Mouse (Mus musculus): ENCODE measurements around the gene Rnf216.
"Not testable (repeated sequence)": the region's sequence is repeated elsewhere in the genome, so short reads cannot be mapped to it uniquely, and the experiment has no call there.

Rnf216 gene

GRCm38 (mm10) chr5:143112281-143113246 lies at the start of gene Rnf216:
Gene Rnf216, minus strand, starts transcription at chr5:143112994.
- DNase-seq = peak; percentile 61 to 67

GRCm38 (mm10) chr5:143155534-143155933 lies 42.7 kb upstream of the Rnf216 start:
- DNase-seq = no peak

- DNase-seq = no peak
These were observed 41.0 kb upstream of the Rnf216 start for GRCm38 (mm10) chr5:143153756-143154155.

GRCm38 (mm10) chr5:143150044-143150443 lies 37.2 kb upstream of the Rnf216 start:
- no peak for DNase-seq

GRCm38 (mm10) chr5:143149536-143149935 lies 36.7 kb upstream of the Rnf216 start:
- no peak for DNase-seq

GRCm38 (mm10) chr5:143148661-143149060 lies 35.9 kb upstream of the Rnf216 start:
- DNase-seq = no peak

- no peak for DNase-seq
These were observed 34.7 kb upstream of the Rnf216 start, which contains the start of gene Olfr718-ps1 for GRCm38 (mm10) chr5:143147481-143147880. Gene Olfr718-ps1, minus strand, starts transcription at chr5:143147581.

- no peak for DNase-seq
These were observed 24.8 kb upstream of the Rnf216 start for GRCm38 (mm10) chr5:143137580-143137979.

GRCm38 (mm10) chr5:143135042-143135441 lies 22.2 kb upstream of the Rnf216 start:
- DNase-seq = no peak

GRCm38 (mm10) chr5:143134216-143135010 lies 21.6 kb upstream of the Rnf216 start:
- DNase-seq = not testable (repeated sequence)

GRCm38 (mm10) chr5:143132935-143133514 lies 20.2 kb upstream of the Rnf216 start:
- peak; percentile 7 to 39 for DNase-seq

GRCm38 (mm10) chr5:143130342-143130741 lies 17.5 kb upstream of the Rnf216 start:
- no peak for DNase-seq

GRCm38 (mm10) chr5:143129101-143129500 lies 16.3 kb upstream of the Rnf216 start:
- no peak for DNase-seq

- no peak for DNase-seq
These were observed 15.0 kb upstream of the Rnf216 start for GRCm38 (mm10) chr5:143127837-143128236.

GRCm38 (mm10) chr5:143126908-143127307 lies 14.1 kb upstream of the Rnf216 start:
- no peak for DNase-seq

- no peak for DNase-seq
These were observed 13.3 kb upstream of the Rnf216 start for GRCm38 (mm10) chr5:143126089-143126488.

- no peak for DNase-seq
These were observed 12.8 kb upstream of the Rnf216 start for GRCm38 (mm10) chr5:143125601-143126000.

GRCm38 (mm10) chr5:143124805-143125378 lies 12.1 kb upstream of the Rnf216 start:
- no peak for DNase-seq

GRCm38 (mm10) chr5:143122673-143123072 lies 9.9 kb upstream of the Rnf216 start:
- DNase-seq = no peak

- DNase-seq = no peak
These were observed 9.3 kb upstream of the Rnf216 start for GRCm38 (mm10) chr5:143122125-143122524.

- DNase-seq = no peak
These were observed 6.0 kb downstream of the Rnf216 start for GRCm38 (mm10) chr5:143106842-143107241.

- no peak for DNase-seq
These were observed 9.6 kb downstream of the Rnf216 start for GRCm38 (mm10) chr5:143103231-143103630.

- no peak for DNase-seq
These were observed 11.2 kb downstream of the Rnf216 start for GRCm38 (mm10) chr5:143101626-143102025.
